Mouse (Mus musculus) testis, adult 10 weeks (tissue): ENCODE measurements around the gene Ppp1r3f. TPM values are rescaled to one million over a fixed set of nuclear protein-coding genes. Genes with fewer than 3 reads are reported as not detected.

Experiments
- polyA plus RNA-seq: library from polyadenylated mRNA; stranded (reverse); fragments of 350-450 nt; fragmentation: Illumina TruSeq; extraction: RNeasy Lipid Tissue Mini Kit (QIAGEN cat#74804); gene quantifications from one replicate; pipeline ENCODE4 v1.2.3, GENCODE M21; 2014; ENCODE audit warnings: low read depth, low replicate concordance

Ppp1r3f gene
- 1.6 TPM for polyA plus RNA-seq

DNA sequence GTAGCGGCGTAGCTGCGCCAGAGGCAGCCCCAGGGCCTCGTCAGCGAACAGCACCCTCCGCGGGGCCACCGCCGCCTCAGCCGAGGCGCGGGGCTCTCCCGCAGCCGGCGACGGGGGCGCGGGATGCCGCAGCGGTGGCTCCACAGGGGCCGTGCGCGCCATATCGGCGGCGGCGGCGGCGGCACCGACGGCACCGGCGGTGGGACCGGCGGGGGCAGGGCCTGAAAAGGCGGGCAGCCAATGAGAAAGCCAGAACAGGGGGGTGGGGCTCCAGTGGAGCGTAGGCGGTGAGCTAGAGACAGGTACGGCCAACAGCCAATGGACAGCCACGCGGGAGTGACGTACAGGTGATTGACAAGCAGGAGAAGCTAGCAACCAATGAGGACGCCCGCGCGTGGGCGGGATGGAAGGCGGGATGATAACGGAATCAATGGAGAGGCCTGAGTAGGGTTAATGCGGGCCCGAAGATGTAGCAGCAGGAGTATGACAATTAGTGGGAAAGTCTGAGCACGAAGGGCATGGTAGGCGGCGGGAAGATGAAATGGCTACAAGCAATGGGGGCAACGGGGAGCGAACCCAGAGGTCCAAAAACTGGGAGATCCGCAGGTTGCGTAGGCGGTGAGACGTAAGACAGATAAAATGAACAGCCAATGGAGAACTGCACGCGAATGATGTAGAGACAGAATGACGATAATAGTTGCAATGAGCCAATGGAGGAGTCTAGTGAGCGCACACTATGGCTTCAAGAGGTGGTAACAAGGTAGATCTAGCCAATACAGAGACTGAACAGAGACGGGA, at the start of gene Ppp1r3f:
Ppp1r3f (minus strand) TSS at position 197 of the 798 bp plus-strand sequence.

DNA sequence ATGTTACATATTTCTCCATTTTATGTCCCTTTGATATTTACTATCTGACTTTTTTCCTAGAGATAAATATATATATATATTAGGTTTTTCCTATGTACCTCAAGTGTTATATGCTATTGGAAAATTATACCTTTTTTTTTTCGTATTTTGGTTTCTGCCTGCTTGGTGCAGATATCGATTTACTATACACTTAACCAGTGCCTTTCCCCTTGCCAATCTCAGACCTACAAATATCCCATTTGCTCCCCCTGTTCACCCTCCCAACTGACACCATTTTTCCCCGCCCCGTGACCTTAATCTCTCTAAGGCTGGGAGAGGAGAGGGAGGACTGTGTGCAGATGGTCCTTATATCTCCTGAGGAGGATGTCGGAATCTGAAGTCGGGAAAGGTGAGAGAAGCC, 32.7 kb upstream of the Ppp1r3f start, which contains the start of gene Cacna1f:
Cacna1f (plus strand) TSS at position 301 of the 400 bp plus-strand sequence.

DNA sequence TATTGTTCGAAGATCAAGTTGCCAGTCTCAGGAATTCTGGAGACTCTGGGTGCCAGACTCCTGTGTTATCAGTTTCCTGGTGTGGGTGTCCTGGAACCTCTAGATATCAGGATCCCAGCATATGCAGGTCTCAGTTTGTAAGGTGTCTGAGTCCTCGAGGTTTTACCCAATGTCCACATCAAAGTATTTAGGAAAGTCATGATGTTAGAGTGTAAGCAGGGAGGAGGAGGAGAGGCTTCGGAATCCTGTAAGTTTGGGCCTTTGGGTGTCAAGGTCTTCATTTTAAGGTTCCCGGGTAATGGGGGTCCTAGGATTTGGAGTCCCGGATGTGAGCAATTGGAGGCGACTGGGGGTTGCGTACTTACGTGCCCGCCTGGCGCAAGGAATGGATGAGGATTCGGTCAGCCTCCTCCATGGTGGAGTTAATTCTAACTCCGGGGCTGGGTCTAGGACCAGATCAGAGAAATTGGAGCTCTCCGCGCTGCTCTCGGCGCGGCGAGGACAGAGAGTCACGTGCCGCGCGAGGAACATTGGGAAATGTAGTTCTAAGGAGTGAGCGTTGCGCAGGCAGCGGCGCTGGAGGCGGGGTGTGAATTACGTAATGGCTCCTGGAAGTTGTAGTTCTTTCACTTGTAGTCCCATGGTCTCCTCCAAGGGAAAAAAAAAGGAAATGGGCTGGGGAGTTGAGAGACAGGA, 30.9 kb upstream of the Ppp1r3f start, which contains the start of gene Ccdc22:
Ccdc22 (minus strand) TSS at position 639 of the 696 bp plus-strand sequence.

DNA sequence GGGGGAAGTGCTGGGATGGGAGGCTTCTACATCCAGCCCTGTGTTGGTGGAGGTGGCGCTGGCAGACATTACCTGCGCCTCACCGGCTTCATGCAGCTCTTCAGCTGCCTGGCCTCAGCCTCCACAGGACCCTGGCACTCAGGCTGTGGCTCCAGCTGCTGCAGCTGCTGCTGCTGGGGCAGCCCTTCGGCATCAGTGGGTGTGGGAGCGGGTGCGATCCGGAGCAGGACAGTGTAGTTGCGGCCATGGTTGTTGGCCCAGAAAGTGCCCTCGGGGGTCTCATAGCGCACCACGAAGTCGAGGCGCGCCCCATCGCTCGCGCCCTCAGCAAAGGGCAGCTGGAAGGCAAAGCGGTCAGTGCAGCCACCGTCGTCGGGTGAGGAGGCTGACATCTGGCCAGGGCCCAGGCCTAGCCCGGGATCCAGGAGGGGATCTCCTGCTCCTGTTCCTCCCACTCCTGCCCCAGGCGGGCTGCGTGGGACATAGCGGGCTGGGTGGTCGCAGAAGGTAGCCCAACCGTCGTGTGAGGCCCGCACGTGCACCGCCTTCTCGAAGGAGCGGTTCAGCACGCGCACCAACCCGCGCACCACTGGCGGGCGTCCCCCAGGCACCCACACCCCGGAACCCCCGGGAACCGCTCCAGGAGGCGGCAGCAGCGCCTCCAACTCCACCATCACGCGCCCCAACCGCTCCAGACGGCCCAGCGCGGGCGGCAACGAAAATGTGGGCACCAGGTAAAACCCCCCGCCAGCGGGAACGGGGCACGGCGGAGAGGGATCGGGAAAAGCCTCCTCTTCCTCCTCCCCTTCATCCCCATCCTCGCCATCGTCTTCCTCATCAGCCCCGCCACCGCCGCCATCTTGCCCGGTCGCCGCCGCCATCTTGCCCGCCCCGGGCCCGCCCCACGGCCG, 652 bp downstream of the Ppp1r3f start, which contains the start of gene Foxp3:
Foxp3 (plus strand) TSS at position 469 of the 911 bp plus-strand sequence.

Other genes with a start within 250 kb of the Ppp1r3f start
- gene Usp27x, start 198.5 kb downstream of the Ppp1r3f start, polyA plus RNA-seq: 5.0 TPM
- not detected for gene Foxp3, start 639 bp downstream of the Ppp1r3f start, polyA plus RNA-seq
- gene Ccdc22, start 31.2 kb upstream of the Ppp1r3f start, polyA plus RNA-seq: 0.13 TPM
- not detected for gene Cacna1f, start 32.8 kb upstream of the Ppp1r3f start, polyA plus RNA-seq
- gene Syp, start 64.2 kb upstream of the Ppp1r3f start, polyA plus RNA-seq: 0.15 TPM
- 0.69 TPM for gene Prickle3, start 83.0 kb upstream of the Ppp1r3f start, polyA plus RNA-seq
- gene Plp2, start 97.1 kb upstream of the Ppp1r3f start, polyA plus RNA-seq: 3.8 TPM
- gene Magix, start 107.0 kb upstream of the Ppp1r3f start, polyA plus RNA-seq: not detected
- 14.2 TPM for gene Gpkow, start 122.8 kb upstream of the Ppp1r3f start, polyA plus RNA-seq
- gene Wdr45, start 140.1 kb upstream of the Ppp1r3f start, polyA plus RNA-seq: 1.1 TPM
- gene Gm45208, start 148.0 kb upstream of the Ppp1r3f start, polyA plus RNA-seq: not detected
- gene Praf2, start 154.2 kb upstream of the Ppp1r3f start, polyA plus RNA-seq: 0.57 TPM
- gene Ccdc120, start 176.6 kb upstream of the Ppp1r3f start, polyA plus RNA-seq: 0.25 TPM
- gene Tfe3, start 188.3 kb upstream of the Ppp1r3f start, polyA plus RNA-seq: 8.1 TPM
- gene Gripap1, start 215.5 kb upstream of the Ppp1r3f start, polyA plus RNA-seq: 10.5 TPM
- gene Kcnd1, start 248.0 kb upstream of the Ppp1r3f start, polyA plus RNA-seq: 0.41 TPM